Mouse (Mus musculus) midbrain, embryonic 15.5 days (tissue): Measurements from ENCODE around the gene Stpg3. TPM values are rescaled to one million over a fixed set of nuclear protein-coding genes. Genes with fewer than 3 reads are reported as not detected.

ENCODE experiments used
- ATAC-seq: fragments of 200-750 bp; cut with Nextera tagmentation; replicated peaks from 2 replicates; pipeline ENCODE4 v1.8.0; 2017; ENCODE audit warnings: moderate TSS enrichment
- H3K27ac ChIP-seq: fragments of 300-500 bp; sonication (generic); 2 replicates; pipeline ENCODE4 v1.5.1; 2015; ENCODE audit warnings: mild to moderate bottlenecking, inconsistent platforms
- H3K27me3 ChIP-seq: fragments of 300-500 bp; sonication (generic); replicated peaks from 2 replicates; pipeline ENCODE4 v1.6.1; 2015; ENCODE audit warnings: inconsistent platforms
- H3K36me3 ChIP-seq: fragments of 300-500 bp; sonication (generic); replicated peaks from 2 replicates; pipeline ENCODE4 v1.6.1; 2015; ENCODE audit warnings: inconsistent platforms
- H3K4me1 ChIP-seq: fragments of 300-500 bp; sonication (generic); 2 replicates; pipeline ENCODE4 v1.6.1; 2015; ENCODE audit warnings: inconsistent platforms
- H3K4me2 ChIP-seq: fragments of 300-500 bp; sonication (generic); 2 replicates; pipeline ENCODE4 v1.6.1; 2015; ENCODE audit warnings: inconsistent platforms, mild to moderate bottlenecking, moderate library complexity
- H3K4me3 ChIP-seq: fragments of 300-500 bp; sonication (generic); 2 replicates; pipeline ENCODE4 v1.5.1; 2015; ENCODE audit warnings: mild to moderate bottlenecking, inconsistent platforms
- H3K9ac ChIP-seq: fragments of 300-500 bp; sonication (generic); 2 replicates; pipeline ENCODE4 v1.6.1; 2015; ENCODE audit warnings: mild to moderate bottlenecking, inconsistent platforms
- H3K9me3 ChIP-seq: fragments of 300-500 bp; sonication (generic); 2 replicates; pipeline ENCODE4 v1.6.1; 2016; ENCODE audit warnings: inconsistent platforms
- WGBS: fragments of 180-500 bp; shearing (Covaris S2); methylation state at CpG from one replicate; pipeline ENCODE4 v1.1.7; 2015; ENCODE audit warnings: mixed read lengths; 5-methylcytosine and 5-hydroxymethylcytosine counted together
- polyA plus RNA-seq: library from polyadenylated mRNA; unstranded; fragments of >200 nt; fragmentation: Nextera tagmentation; extraction: Ambion mirVana; gene quantifications from 2 replicates; pipeline ENCODE4 v1.2.1, GENCODE M21; 2015

Stpg3 gene
- polyA plus RNA-seq, 1 experiment from 2014 or later: not detected

DNA sequence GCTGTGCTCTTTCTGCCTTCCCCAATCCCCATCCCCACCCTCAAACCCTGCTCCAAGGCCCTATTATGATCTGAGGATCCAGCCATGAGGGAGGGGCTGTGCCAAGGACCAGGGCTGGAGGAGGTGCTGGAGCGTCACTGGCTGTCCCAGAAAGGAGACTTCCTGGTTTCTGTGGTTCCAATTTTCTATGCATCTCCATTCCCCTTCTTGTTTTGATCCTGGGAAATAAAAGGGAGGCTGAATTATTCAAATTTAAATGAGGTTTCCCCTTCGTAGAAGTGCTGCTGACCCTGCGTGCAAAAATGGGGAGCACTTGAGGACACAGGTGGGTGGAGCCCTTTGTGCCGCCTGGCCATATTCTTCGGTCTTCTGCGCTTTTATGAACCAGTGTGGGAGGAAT is 31.8 kb downstream of the Stpg3 start:
- H3K9ac ChIP-seq: no peak overlapping the region; the same call in 1 of the 2 replicates
- WGBS: 4% methylated on average over 6 of the region's 6 CpGs
- H3K9me3 ChIP-seq: no peaks in the 10 kb centered on the region
- H3K4me3 ChIP-seq: peak overlapping the region; percentile 65
- H3K36me3 ChIP-seq: no peaks in the 10 kb centered on the region
- H3K27ac ChIP-seq: peak overlapping the region; percentile 57
- peaks cover 43% of the 10 kb centered on the region for H3K4me1 ChIP-seq
- no peaks in the 10 kb centered on the region for H3K27me3 ChIP-seq
- no peak for ATAC-seq
- H3K4me2 ChIP-seq: peak overlapping the region; percentile 77

DNA sequence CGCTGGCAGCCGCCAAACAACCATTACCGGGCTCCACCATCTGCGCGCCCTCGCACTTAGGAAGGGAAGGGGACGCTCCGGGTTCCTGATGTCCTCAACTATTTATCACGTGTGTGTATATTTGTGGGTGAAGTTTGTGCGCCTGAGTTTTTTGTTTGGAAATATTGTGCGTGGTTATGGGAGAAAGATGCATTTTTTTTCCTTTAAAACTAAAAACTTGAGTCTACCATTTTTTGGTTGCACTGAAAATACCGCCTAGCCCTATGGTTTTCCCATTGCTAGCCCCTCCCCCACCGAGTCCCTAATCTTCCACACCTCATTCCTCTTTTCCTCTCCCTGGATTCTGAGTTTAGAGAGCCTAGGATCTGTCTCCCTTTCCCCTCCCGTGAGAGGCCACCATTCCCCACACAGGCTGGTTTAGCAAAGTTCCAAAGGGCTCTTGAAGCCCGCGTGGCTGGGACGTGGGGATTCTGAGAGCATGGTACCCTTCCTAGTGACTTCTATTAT is 32.5 kb downstream of the Stpg3 start:
- peaks cover 50% of the 10 kb centered on the region for H3K4me1 ChIP-seq
- peak overlapping the region; percentile 53 for H3K9ac ChIP-seq
- H3K27me3 ChIP-seq: no peaks in the 10 kb centered on the region
- H3K4me3 ChIP-seq: peak overlapping the region; percentile 65
- 0% methylated on average over 17 of the region's 17 CpGs for WGBS
- peak overlapping the region; percentile 79 for H3K27ac ChIP-seq
- no peaks in the 10 kb centered on the region for H3K9me3 ChIP-seq
- H3K36me3 ChIP-seq: no peaks in the 10 kb centered on the region
- ATAC-seq: no peak
- H3K4me2 ChIP-seq: peak overlapping the region; percentile 77

DNA sequence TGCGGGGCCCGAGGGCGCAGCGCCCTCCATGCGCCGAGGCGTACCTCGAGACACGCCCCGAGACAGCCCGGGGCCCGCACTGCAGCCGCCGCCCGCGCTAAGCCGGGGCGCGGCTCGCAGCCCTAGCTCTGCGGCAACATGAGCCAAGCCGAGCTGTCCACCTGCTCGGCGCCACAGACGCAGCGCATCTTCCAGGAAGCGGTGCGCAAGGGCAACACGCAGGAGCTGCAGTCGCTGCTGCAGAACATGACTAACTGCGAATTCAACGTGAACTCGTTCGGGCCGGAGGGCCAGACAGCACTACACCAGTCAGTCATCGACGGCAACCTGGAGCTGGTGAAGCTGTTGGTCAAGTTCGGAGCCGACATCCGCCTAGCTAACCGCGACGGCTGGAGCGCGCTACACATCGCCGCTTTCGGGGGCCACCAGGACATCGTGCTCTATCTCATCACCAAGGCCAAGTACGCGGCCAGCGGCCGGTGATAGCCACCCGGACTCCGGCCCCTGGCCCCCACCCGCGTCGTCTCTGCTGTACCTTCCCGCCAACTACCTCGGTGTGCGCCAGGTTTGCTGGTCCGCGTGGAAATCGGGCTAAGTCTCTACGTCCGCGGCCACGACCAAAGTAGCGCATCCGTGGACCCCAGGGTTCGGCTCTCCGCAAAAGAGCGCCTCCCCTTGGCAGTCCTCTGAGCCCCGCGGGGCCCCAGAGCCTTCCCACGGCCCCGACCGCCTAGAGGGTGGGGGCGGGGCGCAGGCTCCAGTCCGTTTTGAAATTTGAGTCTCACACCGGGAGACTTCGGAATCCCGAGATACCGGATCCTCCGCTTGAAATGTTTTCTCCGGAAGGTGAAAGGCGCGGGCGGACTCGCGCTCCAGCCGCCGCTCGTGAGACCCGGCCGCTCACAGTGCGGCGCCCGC is 33.2 kb downstream of the Stpg3 start:
- H3K27ac ChIP-seq: peak overlapping the region; percentile 79
- H3K27me3 ChIP-seq: no peaks in the 10 kb centered on the region
- no peaks in the 10 kb centered on the region for H3K36me3 ChIP-seq
- ATAC-seq: peak; percentile 38
- no peaks in the 10 kb centered on the region for H3K9me3 ChIP-seq
- H3K9ac ChIP-seq: peak overlapping the region; percentile 53
- peaks cover 55% of the 10 kb centered on the region for H3K4me1 ChIP-seq
- H3K4me3 ChIP-seq: peak overlapping the region; percentile 65
- WGBS: under 1% methylated on average over 100 of the region's 100 CpGs
- H3K4me2 ChIP-seq: peak overlapping the region; percentile 77

DNA sequence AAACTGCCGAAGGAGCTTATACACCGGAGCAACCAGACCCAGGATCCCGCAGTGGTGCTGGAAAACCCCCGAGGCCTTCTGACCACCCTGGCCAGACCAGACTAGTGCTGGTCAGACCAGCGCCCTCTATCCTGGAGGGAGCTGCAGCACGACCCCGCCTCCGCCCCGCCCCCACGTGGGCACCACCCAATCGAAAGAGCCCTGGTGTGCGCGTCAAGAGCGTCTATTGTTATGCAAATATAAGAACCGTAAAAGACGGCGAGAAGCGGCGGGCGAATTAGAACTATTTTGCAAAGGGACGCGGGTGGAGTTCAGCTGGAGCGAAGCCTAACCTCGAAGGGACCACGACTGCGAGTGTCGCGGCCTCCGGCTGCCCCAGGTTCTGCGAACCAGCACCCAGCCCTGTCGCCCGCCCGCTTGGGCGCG is 33.9 kb downstream of the Stpg3 start, which contains the start of gene Nrarp:
Gene Nrarp (plus strand): TSS at position 281 of the 426 bp plus-strand sequence.
- Histone ChIP-seq H3K4me2 (peak within 1 kb of the TSS; percentile 77), H3K27me3 (no peaks in the 10 kb centered on the region), H3K9ac (peak within 1 kb of the TSS; percentile 53), H3K9me3 (no peaks in the 10 kb centered on the region), H3K36me3 (no peaks in the 10 kb centered on the region), H3K4me1 (peaks cover 52% of the 10 kb centered on the region), H3K4me3 (peak within 1 kb of the TSS; percentile 65), H3K27ac (peak within 1 kb of the TSS; percentile 79)
- WGBS: under 1% methylated on average over 35 of the region's 35 CpGs
- peak; percentile 91 for ATAC-seq

GRCm38 (mm10) chr2:25179566-25180217 is 34.7 kb downstream of the Stpg3 start:
- Histone ChIP-seq H3K27ac (peak overlapping the region; percentile 70), H3K9ac (0 out of 2 replicates have a peak overlapping the region, but pooled peaks have one; percentile 25), H3K36me3 (no peaks in the 10 kb centered on the region), H3K27me3 (no peaks in the 10 kb centered on the region), H3K4me1 (peaks cover 50% of the 10 kb centered on the region), H3K4me2 (peak overlapping the region; percentile 77), H3K4me3 (peak overlapping the region; percentile 65), H3K9me3 (no peaks in the 10 kb centered on the region)
- no peak for ATAC-seq
- 36% methylated on average over 15 of the region's 15 CpGs for WGBS

DNA sequence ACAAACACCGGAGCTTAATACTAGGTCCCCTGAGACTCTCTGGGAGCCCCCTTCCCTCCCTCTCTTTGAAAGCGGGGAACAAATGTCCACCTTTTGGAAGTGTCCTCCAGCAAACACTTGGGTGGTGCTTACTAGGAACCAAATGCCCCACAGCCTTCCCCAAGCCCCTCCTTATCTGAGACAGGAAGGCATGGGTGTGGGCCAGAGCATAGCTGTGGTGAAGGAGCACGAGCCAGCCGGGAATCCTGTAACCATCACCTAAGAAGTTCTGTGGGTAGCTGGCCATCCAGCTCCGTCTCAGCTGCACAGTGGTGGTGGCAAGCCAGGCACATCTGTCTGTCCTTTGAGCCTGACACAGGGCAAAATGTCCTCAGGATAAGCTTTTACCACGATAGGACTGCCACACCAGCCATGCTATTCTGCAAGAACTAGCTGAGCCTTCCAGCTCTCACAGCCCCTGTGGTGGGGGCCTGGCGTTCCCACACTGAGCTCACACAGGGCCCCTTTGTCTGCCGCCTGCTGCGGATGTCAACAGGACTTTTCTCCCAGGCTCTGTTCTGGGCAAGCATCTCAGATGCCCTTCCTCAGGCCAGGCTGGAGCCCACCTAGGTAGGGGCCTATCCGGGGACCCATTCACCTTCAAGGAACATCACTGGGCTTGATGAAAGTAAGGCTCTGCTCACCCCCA is 36.0 kb downstream of the Stpg3 start:
- no peaks in the 10 kb centered on the region for H3K9me3 ChIP-seq
- peak overlapping the region; percentile 76 for H3K27ac ChIP-seq
- ATAC-seq: no peak
- H3K4me3 ChIP-seq: no peak overlapping the region
- no peaks in the 10 kb centered on the region for H3K36me3 ChIP-seq
- WGBS: 21% methylated on average over 10 of the region's 10 CpGs
- peak overlapping the region; percentile 21 for H3K4me2 ChIP-seq
- no peak overlapping the region; the same call in 1 of the 2 replicates for H3K9ac ChIP-seq
- no peaks in the 10 kb centered on the region for H3K27me3 ChIP-seq
- peaks cover 47% of the 10 kb centered on the region for H3K4me1 ChIP-seq

DNA sequence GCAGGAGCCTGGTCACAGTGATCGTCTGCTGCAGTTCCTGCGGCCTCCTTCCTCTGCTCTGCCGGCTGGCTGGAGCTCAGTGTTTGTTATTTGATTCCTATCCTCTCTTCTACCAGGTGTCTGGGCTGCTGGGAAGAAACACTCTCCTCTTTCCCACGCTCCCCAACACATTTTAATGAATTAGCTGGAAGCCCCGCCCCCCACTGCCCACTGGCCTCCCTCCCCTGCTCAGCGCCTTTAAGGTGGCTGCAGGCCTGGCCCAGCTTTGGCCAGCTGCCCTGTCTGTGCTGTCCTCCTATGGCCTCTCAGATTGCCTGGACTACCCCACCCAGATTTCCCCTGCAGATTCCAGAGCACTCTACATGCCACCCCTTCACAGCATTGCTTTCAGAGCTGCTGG is 36.8 kb downstream of the Stpg3 start:
- H3K27ac ChIP-seq: peak overlapping the region; percentile 76
- ATAC-seq: peak; percentile 19
- H3K4me1 ChIP-seq: peaks cover 44% of the 10 kb centered on the region
- peak overlapping the region; percentile 25 for H3K4me2 ChIP-seq
- H3K4me3 ChIP-seq: 0 out of 2 replicates have a peak overlapping the region, but pooled peaks have one; percentile 14
- H3K9ac ChIP-seq: no peak overlapping the region; the same call in 1 of the 2 replicates
- H3K9me3 ChIP-seq: no peaks in the 10 kb centered on the region
- no peaks in the 10 kb centered on the region for H3K36me3 ChIP-seq
- no peaks in the 10 kb centered on the region for H3K27me3 ChIP-seq
- WGBS: 3% methylated on average over 5 of the region's 6 CpGs

- Histone ChIP-seq H3K4me3 (0 out of 2 replicates have a peak overlapping the region, but pooled peaks have one; percentile 14), H3K9ac (no peak overlapping the region), H3K4me2 (peak overlapping the region; percentile 25), H3K27me3 (no peaks in the 10 kb centered on the region), H3K9me3 (no peaks in the 10 kb centered on the region), H3K36me3 (no peaks in the 10 kb centered on the region), H3K27ac (peak overlapping the region; percentile 76), H3K4me1 (peaks cover 39% of the 10 kb centered on the region)
- 35% methylated on average over 4 of the region's 4 CpGs for WGBS
- no peak for ATAC-seq
Observed at GRCm38 (mm10) chr2:25177076-25177475, 37.4 kb downstream of the Stpg3 start.

DNA sequence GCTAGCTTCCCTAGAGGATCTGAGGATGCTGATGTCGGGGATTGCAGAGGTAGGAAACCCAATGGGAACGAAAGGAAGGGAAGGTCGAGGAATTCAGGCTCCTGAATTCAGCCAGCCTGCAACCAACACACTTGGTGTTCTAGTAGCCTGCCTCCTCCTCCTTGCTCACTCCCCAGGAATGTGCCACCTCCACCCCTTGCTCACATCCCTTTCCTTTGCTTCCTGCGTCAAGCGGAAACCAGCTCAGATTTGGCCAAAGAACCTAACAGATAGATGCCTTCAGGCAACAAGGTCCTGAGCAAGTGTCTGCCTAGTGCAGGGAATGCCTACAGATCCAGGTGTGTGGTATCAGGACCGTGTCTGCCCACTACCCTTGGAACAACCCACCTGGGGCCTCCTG is 37.9 kb downstream of the Stpg3 start:
- Histone ChIP-seq H3K4me1 (peaks cover 34% of the 10 kb centered on the region), H3K9ac (no peak overlapping the region), H3K36me3 (no peaks in the 10 kb centered on the region), H3K4me3 (no peak overlapping the region), H3K27ac (peak overlapping the region; percentile 76), H3K9me3 (no peaks in the 10 kb centered on the region), H3K4me2 (peak overlapping the region; percentile 25; the same call in 1 of the 2 replicates), H3K27me3 (no peaks in the 10 kb centered on the region)
- WGBS: 70% methylated on average over 6 of the region's 6 CpGs
- no peak for ATAC-seq

GRCm38 (mm10) chr2:25175690-25176078 is 38.8 kb downstream of the Stpg3 start:
- 82% methylated on average over 4 of the region's 4 CpGs for WGBS
- peaks cover 28% of the 10 kb centered on the region for H3K4me1 ChIP-seq
- no peak overlapping the region for H3K27ac ChIP-seq
- H3K27me3 ChIP-seq: no peaks in the 10 kb centered on the region
- H3K4me3 ChIP-seq: no peak overlapping the region
- H3K9me3 ChIP-seq: no peaks in the 10 kb centered on the region
- no peak overlapping the region for H3K9ac ChIP-seq
- H3K36me3 ChIP-seq: no peaks in the 10 kb centered on the region
- H3K4me2 ChIP-seq: no peak overlapping the region
- ATAC-seq: no peak

DNA sequence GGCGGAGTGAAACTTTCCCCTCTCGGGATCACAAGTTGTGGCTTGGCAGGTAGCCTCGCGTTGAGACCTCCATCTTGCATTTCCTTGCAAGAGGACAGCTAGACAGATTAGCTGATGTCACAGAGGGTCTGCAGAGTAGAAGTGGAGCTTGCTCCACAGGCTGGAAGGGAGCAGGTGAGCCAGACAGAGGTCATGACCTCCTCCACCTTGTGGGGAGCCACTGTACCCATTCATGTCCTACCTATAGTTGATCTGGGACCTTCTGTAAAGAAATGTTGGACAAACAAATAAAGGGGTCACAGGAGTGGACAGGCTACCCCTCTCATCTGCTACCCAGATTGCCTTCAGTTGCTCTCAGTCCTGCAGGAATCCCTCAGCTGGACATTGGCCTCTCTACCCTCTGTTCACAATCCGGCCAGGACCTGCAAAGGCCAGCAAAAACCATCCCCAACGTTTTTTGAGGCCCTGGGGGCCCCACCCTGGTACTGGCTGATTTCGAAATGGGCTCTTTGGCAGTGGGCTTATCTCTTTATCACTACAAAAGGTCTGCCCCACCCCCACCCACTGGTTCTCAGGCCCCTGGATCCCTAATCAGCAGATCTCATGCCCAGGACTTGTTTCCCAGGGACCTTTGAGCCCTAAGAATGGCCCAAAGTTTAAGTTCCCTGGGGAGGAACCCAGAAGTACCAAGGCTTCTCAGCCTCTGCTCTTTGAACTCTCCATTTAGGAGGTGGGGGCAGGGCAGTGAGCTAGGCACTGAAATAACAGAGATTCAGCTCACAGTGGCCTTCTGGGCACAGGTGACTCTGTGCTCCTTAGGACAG is 39.4 kb downstream of the Stpg3 start:
- H3K27ac ChIP-seq: no peak overlapping the region
- 60% methylated on average over 7 of the region's 7 CpGs for WGBS

More for the DNA sequence above, 39.4 kb downstream of the Stpg3 start:
- ATAC-seq: no peak
- Histone ChIP-seq H3K36me3 (no peaks in the 10 kb centered on the region), H3K9me3 (no peaks in the 10 kb centered on the region), H3K4me3 (no peak overlapping the region), H3K4me2 (no peak overlapping the region), H3K4me1 (peaks cover 26% of the 10 kb centered on the region), H3K9ac (no peak overlapping the region), H3K27me3 (no peaks in the 10 kb centered on the region)
